Mouse (Mus musculus): Measurements from ENCODE around the gene Col13a1.

GRCm38 (mm10) chr10:61869796-61870195 lies 109.1 kb downstream of the Col13a1 start:
- TF ChIP-seq CTCF (IDR thresholded peaks at IDR 0.05; ENCODE audit: insufficient read depth, low read length) (no peak), POLR2A (IDR thresholded peaks at IDR 0.05; ENCODE audit: borderline replicate concordance, extremely low read depth, low read depth, low read length) (no peak)

All from lung, adult 2 months (tissue).